Mouse (Mus musculus) lung, postnatal 0 days (tissue): ENCODE measurements around the gene Farp1.

Experiments
- CTCF ChIP-seq: IDR thresholded peaks from 2 replicates; pipeline ENCODE4 v1.5.1; 2016; ENCODE audit warnings: antibody characterized with exemption, mild to moderate bottlenecking
- EP300 ChIP-seq: IDR thresholded peaks from 2 replicates; pipeline ENCODE4 v1.6.1; 2016; ENCODE audit warnings: antibody characterized with exemption, mild to moderate bottlenecking, control low read depth

- no peak for TF ChIP-seq CTCF
- TF ChIP-seq EP300: no peak
Observed at GRCm38 (mm10) chr14:121210318-121210717, 175.3 kb downstream of the Farp1 start.
